Mouse (Mus musculus): ENCODE results near the gene Elobl. TPM values are rescaled to one million over a fixed set of nuclear protein-coding genes. Genes with fewer than 3 reads are reported as not detected.

Elobl gene
- polyA plus RNA-seq, 1 experiment = not detected

DNA sequence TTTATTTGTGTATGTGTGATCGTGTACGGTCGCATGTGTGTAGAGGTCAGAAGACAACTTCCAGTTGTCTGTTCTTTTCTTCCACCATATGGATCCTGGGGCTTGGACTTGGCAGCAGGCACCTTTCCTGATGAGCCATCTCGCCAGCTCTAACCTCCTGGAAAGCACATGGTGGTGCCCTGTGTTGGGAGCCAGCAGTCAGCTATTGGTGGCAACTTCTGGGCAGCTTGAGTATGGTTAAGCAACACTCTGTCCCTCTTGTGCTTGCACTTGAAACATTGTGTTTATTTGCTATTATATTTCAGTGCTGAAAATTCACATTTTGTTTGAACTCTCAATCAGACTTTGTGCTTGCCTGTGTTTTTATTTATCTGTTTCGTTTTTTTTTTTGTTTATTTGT is 22.2 kb upstream of the Elobl start:
- no peak overlapping the region for H3K4me3 ChIP-seq (ENCODE audit: insufficient read depth, poor library complexity, severe bottlenecking)
- H3K36me3 ChIP-seq (ENCODE audit: control insufficient read depth, insufficient read depth) = peaks cover 10% of the 10 kb centered on the region
- no peaks in the 10 kb centered on the region for H3K79me2 ChIP-seq (ENCODE audit: control insufficient read depth, insufficient read depth)
- H3ac ChIP-seq (ENCODE audit: control insufficient read depth, insufficient read length, low read depth) = no peak overlapping the region
- H3K27me3 ChIP-seq (ENCODE audit: control insufficient read depth, insufficient read depth, insufficient read length) = no peaks in the 10 kb centered on the region
- TF ChIP-seq FOSL1 (IDR thresholded peaks at IDR 0.05; ENCODE audit: insufficient read depth, low read length, poor library complexity, severe bottlenecking) (no peak), MYOG (IDR thresholded peaks at IDR 0.05; ENCODE audit: control insufficient read depth, extremely low read depth, insufficient read length) (no peak), USF1 (IDR thresholded peaks at IDR 0.05; ENCODE audit: low read depth) (no peak), MYOD1 (IDR thresholded peaks at IDR 0.05; ENCODE audit: control insufficient read depth, insufficient read length, low read depth) (no peak), MAX (IDR thresholded peaks at IDR 0.05) (no peak), CEBPB (IDR thresholded peaks at IDR 0.05; ENCODE audit: low read depth) (no peak), CTCF (IDR thresholded peaks at IDR 0.05; ENCODE audit: control insufficient read depth, insufficient read depth, insufficient read length) (no peak)
- H3K79me3 ChIP-seq (ENCODE audit: low read depth) = no peaks in the 10 kb centered on the region

DNA sequence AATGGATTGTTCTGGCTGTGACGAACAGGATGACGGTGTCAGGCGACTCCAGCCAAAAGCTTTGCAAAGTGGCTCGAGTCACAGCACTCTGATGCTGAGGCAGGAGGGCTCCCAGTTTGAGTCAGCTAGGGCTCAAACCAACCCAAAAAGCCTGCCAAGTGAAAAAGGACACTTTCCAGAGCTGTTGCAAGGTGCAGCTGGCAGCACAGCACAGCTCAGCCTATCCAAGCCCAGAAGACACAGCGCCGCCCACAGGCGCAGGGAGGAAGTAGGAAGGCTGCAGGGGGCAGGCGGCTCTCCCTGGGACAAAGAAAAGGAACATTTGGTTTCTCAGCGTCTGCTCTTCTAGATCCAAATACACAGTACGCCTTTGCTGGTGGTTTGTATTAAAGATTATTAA is 19.9 kb upstream of the Elobl start:
- H3K79me2 ChIP-seq (ENCODE audit: control insufficient read depth, insufficient read depth) = no peaks in the 10 kb centered on the region
- TF ChIP-seq MYOG (IDR thresholded peaks at IDR 0.05; ENCODE audit: control insufficient read depth, extremely low read depth, insufficient read length) (no peak), MYOD1 (IDR thresholded peaks at IDR 0.05; ENCODE audit: control insufficient read depth, insufficient read length, low read depth) (no peak), CTCF (IDR thresholded peaks at IDR 0.05; ENCODE audit: control insufficient read depth, insufficient read depth, insufficient read length) (no peak), MAX (IDR thresholded peaks at IDR 0.05) (no peak), FOSL1 (IDR thresholded peaks at IDR 0.05; ENCODE audit: insufficient read depth, low read length, poor library complexity, severe bottlenecking) (no peak), CEBPB (IDR thresholded peaks at IDR 0.05; ENCODE audit: low read depth) (no peak), USF1 (IDR thresholded peaks at IDR 0.05; ENCODE audit: low read depth) (no peak)
- H3K36me3 ChIP-seq (ENCODE audit: control insufficient read depth, insufficient read depth) = peaks cover 31% of the 10 kb centered on the region
- no peaks in the 10 kb centered on the region for H3K79me3 ChIP-seq (ENCODE audit: low read depth)
- H3ac ChIP-seq (ENCODE audit: control insufficient read depth, insufficient read length, low read depth) = no peak overlapping the region
- H3K27me3 ChIP-seq (ENCODE audit: control insufficient read depth, insufficient read depth, insufficient read length) = no peaks in the 10 kb centered on the region
- H3K4me3 ChIP-seq (ENCODE audit: insufficient read depth, poor library complexity, severe bottlenecking) = no peak overlapping the region

DNA sequence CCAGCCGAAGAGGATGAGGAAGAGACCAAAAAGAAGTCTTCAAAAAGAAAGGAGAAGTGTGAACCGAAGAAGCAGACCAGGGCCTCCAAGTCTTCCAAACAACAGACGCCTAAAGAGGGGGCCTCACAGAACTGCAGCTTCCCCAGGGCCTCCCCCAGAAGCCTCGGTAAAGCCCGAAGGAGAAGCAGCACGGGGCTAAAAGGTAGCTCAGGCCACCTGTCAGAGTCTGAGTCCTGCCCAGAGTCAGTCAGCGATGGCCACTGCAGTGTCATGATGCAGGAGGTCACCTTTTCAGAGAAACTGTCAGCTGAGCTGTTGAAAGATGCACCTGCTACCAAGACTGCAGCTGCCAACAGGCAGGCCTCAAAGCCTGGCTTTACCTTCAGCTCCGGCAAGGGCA is 14.6 kb upstream of the Elobl start:
- peaks cover 24% of the 10 kb centered on the region for H3K79me2 ChIP-seq (ENCODE audit: control insufficient read depth, insufficient read depth)
- no peak overlapping the region for H3K4me3 ChIP-seq (ENCODE audit: insufficient read depth, poor library complexity, severe bottlenecking)
- H3ac ChIP-seq (ENCODE audit: control insufficient read depth, insufficient read length, low read depth) = no peak overlapping the region
- H3K27me3 ChIP-seq (ENCODE audit: control insufficient read depth, insufficient read depth, insufficient read length) = no peaks in the 10 kb centered on the region
- peaks cover 30% of the 10 kb centered on the region for H3K36me3 ChIP-seq (ENCODE audit: control insufficient read depth, insufficient read depth)
- TF ChIP-seq CEBPB (IDR thresholded peaks at IDR 0.05; ENCODE audit: low read depth) (no peak), MYOD1 (IDR thresholded peaks at IDR 0.05; ENCODE audit: control insufficient read depth, insufficient read length, low read depth) (no peak), USF1 (IDR thresholded peaks at IDR 0.05; ENCODE audit: low read depth) (no peak), MYOG (IDR thresholded peaks at IDR 0.05; ENCODE audit: control insufficient read depth, extremely low read depth, insufficient read length) (no peak), CTCF (IDR thresholded peaks at IDR 0.05; ENCODE audit: control insufficient read depth, insufficient read depth, insufficient read length) (no peak)
- peaks cover 14% of the 10 kb centered on the region for H3K79me3 ChIP-seq (ENCODE audit: low read depth)

DNA sequence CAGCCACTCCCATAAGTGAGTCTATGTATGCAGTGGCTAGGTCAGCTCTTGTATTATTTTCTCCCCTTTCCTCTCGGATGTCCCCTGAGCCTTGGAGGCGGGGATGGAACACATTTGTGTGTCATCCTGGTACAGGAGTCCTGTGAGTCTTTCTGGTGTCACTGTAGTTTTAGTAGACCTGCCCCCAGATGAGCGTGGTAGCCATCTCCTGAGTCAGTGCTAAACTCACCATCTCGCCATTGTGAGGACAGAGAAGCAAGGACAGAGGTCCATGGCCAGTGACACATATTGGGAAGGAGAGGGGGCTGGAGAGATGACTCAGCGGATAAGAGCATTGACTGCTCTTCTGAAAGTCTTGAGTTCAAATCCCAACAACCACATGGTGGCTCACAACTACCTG is 10.5 kb upstream of the Elobl start:
- Histone ChIP-seq H3K27me3 (ENCODE audit: control insufficient read depth, insufficient read depth, insufficient read length) (no peaks in the 10 kb centered on the region), H3K79me3 (ENCODE audit: low read depth) (peaks cover 25% of the 10 kb centered on the region), H3K79me2 (ENCODE audit: control insufficient read depth, insufficient read depth) (peaks cover 47% of the 10 kb centered on the region), H3K36me3 (ENCODE audit: control insufficient read depth, insufficient read depth) (peaks cover 9% of the 10 kb centered on the region), H3ac (ENCODE audit: control insufficient read depth, insufficient read length, low read depth) (no peak overlapping the region), H3K4me3 (ENCODE audit: insufficient read depth, poor library complexity, severe bottlenecking) (no peak overlapping the region)
- TF ChIP-seq FOSL1 (IDR thresholded peaks at IDR 0.05; ENCODE audit: insufficient read depth, low read length, poor library complexity, severe bottlenecking) = no peak
- no peak for TF ChIP-seq MYOG (IDR thresholded peaks at IDR 0.05; ENCODE audit: control insufficient read depth, extremely low read depth, insufficient read length)
- TF ChIP-seq USF1 (IDR thresholded peaks at IDR 0.05; ENCODE audit: low read depth) = no peak
- no peak for TF ChIP-seq CEBPB (IDR thresholded peaks at IDR 0.05; ENCODE audit: low read depth)
- no peak for TF ChIP-seq CTCF (IDR thresholded peaks at IDR 0.05; ENCODE audit: control insufficient read depth, insufficient read depth, insufficient read length)
- no peak for TF ChIP-seq MYOD1 (IDR thresholded peaks at IDR 0.05; ENCODE audit: control insufficient read depth, insufficient read length, low read depth)
- TF ChIP-seq MAX (IDR thresholded peaks at IDR 0.05) = no peak

DNA sequence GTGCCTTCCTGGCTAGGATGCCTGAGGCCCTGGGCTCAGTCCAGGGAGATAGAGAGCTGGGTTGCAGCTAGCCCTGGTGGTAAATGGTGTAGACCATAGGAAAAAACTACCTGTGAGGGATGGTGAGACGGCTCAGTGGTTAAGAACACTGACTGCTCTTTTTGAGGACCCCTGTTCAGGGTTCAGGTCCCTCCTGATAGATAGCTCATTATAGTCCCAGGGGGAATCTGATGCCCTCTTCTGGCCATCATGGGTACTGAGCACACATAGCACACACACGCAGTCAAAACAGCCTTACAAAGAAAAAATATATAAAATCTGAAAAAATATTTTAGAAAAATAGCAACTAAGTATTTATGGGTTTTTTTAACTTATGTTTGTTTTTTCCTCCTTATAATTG is 9.6 kb upstream of the Elobl start:
- no peaks in the 10 kb centered on the region for H3K27me3 ChIP-seq (ENCODE audit: control insufficient read depth, insufficient read depth, insufficient read length)
- TF ChIP-seq CTCF (IDR thresholded peaks at IDR 0.05; ENCODE audit: control insufficient read depth, insufficient read depth, insufficient read length) (no peak), MYOG (IDR thresholded peaks at IDR 0.05; ENCODE audit: control insufficient read depth, extremely low read depth, insufficient read length) (no peak), MAX (IDR thresholded peaks at IDR 0.05) (no peak), CEBPB (IDR thresholded peaks at IDR 0.05; ENCODE audit: low read depth) (no peak), FOSL1 (IDR thresholded peaks at IDR 0.05; ENCODE audit: insufficient read depth, low read length, poor library complexity, severe bottlenecking) (no peak), MYOD1 (IDR thresholded peaks at IDR 0.05; ENCODE audit: control insufficient read depth, insufficient read length, low read depth) (no peak), USF1 (IDR thresholded peaks at IDR 0.05; ENCODE audit: low read depth) (no peak)

More for the DNA sequence above, 9.6 kb upstream of the Elobl start:
- Histone ChIP-seq H3K79me2 (ENCODE audit: control insufficient read depth, insufficient read depth) (peaks cover 47% of the 10 kb centered on the region), H3K36me3 (ENCODE audit: control insufficient read depth, insufficient read depth) (peaks cover 2% of the 10 kb centered on the region), H3ac (ENCODE audit: control insufficient read depth, insufficient read length, low read depth) (no peak overlapping the region), H3K4me3 (ENCODE audit: insufficient read depth, poor library complexity, severe bottlenecking) (no peak overlapping the region), H3K79me3 (ENCODE audit: low read depth) (peaks cover 25% of the 10 kb centered on the region)
